9 mouse cellular contexts compared by ENCODE assay signal in the genomic region with DNA sequence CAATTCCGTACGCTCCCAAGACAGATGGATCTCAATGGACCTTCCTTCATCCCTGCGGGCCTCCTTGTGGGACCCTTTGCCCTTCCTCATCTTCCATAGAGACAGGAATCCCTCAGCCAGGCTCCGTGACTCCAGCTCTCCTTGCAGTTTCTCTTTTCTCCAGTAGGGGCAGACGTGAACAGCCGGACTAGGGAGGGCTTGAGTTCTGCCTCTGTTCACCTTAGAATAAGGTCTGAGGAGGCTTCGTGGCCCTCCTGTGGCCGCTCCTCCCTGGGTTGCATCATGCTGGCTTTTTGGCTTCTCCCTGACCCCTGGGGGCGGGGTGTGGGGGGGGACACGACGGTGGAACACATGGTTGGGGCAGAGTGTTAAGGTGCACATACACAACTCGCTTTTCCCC.
DNase-seq lines count a peak whose midpoint lies in the region; ATAC-seq lines count a peak whose summit lies in the region.
"Had no signal": no experiment of that assay in that cellular context is flagged by ENCODE, and none has a peak within 500 bp of the region (broad histone marks: within the 10 kb centered on the region; RNA-seq: fewer than 3 reads in every experiment).

No protein-coding gene starts in this region.

- H3K9me3 ChIP-seq in heart, embryonic 11.5 days (replicated peaks; ENCODE audit: control insufficient read depth, low read length) = no peaks in the 10 kb centered on the region
- no peaks in the 10 kb centered on the region for H3K9me3 ChIP-seq in forebrain, embryonic 16.5 days (ENCODE audit: control insufficient read depth, low read length)
- no peaks in the 10 kb centered on the region for H3K9me3 ChIP-seq in limb, embryonic 10.5 days (replicated peaks)
- H3K9me3 ChIP-seq: lung, embryonic 15.5 days had no signal

- 29% methylated on average over 12 of the region's 12 CpGs for WGBS in heart, embryonic 11.5 days (ENCODE audit: insufficient replicate concordance)
- WGBS in forebrain, embryonic 16.5 days = 27% methylated on average over 12 of the region's 12 CpGs
- WGBS in limb, embryonic 10.5 days = 30% methylated on average over 12 of the region's 12 CpGs

- no peak for ATAC-seq in heart, embryonic 11.5 days (replicated peaks; ENCODE audit: insufficient number of reproducible peaks, low FRiP score, low TSS enrichment)
- ATAC-seq in cerebellum, adult (ENCODE audit: insufficient number of reproducible peaks, low FRiP score, low TSS enrichment) = peak; percentile 91
- ATAC-seq in forebrain, embryonic 16.5 days = peak; percentile 61

- no peak overlapping the region for H3K4me3 ChIP-seq in heart, embryonic 11.5 days (ENCODE audit: low read depth, low read length)
- no peak overlapping the region for H3K4me3 ChIP-seq in forebrain, embryonic 16.5 days (replicated peaks; ENCODE audit: low read length)
- H3K4me3 ChIP-seq in limb, embryonic 10.5 days = no peak overlapping the region
- H3K4me3 ChIP-seq: lung, embryonic 15.5 days had no signal

- H3K36me3 ChIP-seq in heart, embryonic 11.5 days (ENCODE audit: control insufficient read depth, insufficient read depth, low read length) = no peaks in the 10 kb centered on the region
- no peaks in the 10 kb centered on the region for H3K36me3 ChIP-seq in forebrain, embryonic 16.5 days (ENCODE audit: control insufficient read depth, insufficient read depth)
- H3K36me3 ChIP-seq in limb, embryonic 10.5 days = no peaks in the 10 kb centered on the region
- no peaks in the 10 kb centered on the region for H3K36me3 ChIP-seq in splenic B cell, adult 2 months (ENCODE audit: control insufficient read depth, insufficient read depth, low read length, poor library complexity, severe bottlenecking)
- H3K36me3 ChIP-seq: lung, embryonic 15.5 days had no signal

- no peaks in the 10 kb centered on the region for H3K4me1 ChIP-seq in heart, embryonic 11.5 days (ENCODE audit: control insufficient read depth, insufficient read depth, low read length)
- H3K4me1 ChIP-seq in forebrain, embryonic 16.5 days (replicated peaks; ENCODE audit: control insufficient read depth, insufficient read depth, low read length) = peaks cover 2% of the 10 kb centered on the region; the same call in 1 of the 2 replicates
- H3K4me1 ChIP-seq in limb, embryonic 10.5 days = no peaks in the 10 kb centered on the region

- peak; percentile 94 for DNase-seq in heart, adult 11 months
- peak; percentile 56 for DNase-seq in induced T-regulatory cell, adult 2 months (ENCODE audit: low read depth)
- DNase-seq in limb, embryonic 10.5 days (ENCODE audit: low spot score) = peak; percentile 73
- DNase-seq in naive thymus-derived CD4-positive, alpha-beta T cell, adult 2 months (ENCODE audit: low read depth) = peak; percentile 58
- DNase-seq in splenic B cell, adult 2 months (ENCODE audit: low read depth, low spot score) = peak; percentile 63

- no peak overlapping the region for H3K27ac ChIP-seq in heart, embryonic 11.5 days (ENCODE audit: low read depth, low read length)
- H3K27ac ChIP-seq in forebrain, embryonic 16.5 days (ENCODE audit: low read length) = no peak overlapping the region; the same call in 1 of the 2 replicates
- no peak overlapping the region for H3K27ac ChIP-seq in limb, embryonic 10.5 days
- H3K27ac ChIP-seq: lung, embryonic 15.5 days had no signal

- no peaks in the 10 kb centered on the region for H3K27me3 ChIP-seq in heart, embryonic 11.5 days (ENCODE audit: control insufficient read depth, insufficient read depth, low read length)
- H3K27me3 ChIP-seq in forebrain, embryonic 16.5 days (replicated peaks; ENCODE audit: control insufficient read depth, insufficient read depth, low read length) = no peaks in the 10 kb centered on the region
- H3K27me3 ChIP-seq in limb, embryonic 10.5 days (ENCODE audit: low read depth, poor library complexity, severe bottlenecking) = no peaks in the 10 kb centered on the region
- no peaks in the 10 kb centered on the region for H3K27me3 ChIP-seq in splenic B cell, adult 2 months (ENCODE audit: control insufficient read depth, insufficient read depth, low read length, poor library complexity, severe bottlenecking)
- H3K27me3 ChIP-seq: lung, embryonic 15.5 days had no signal

- H3K9ac ChIP-seq in heart, embryonic 11.5 days (ENCODE audit: low read depth, low read length) = no peak overlapping the region
- H3K9ac ChIP-seq in forebrain, embryonic 16.5 days (replicated peaks; ENCODE audit: low read depth, low read length) = no peak overlapping the region
- H3K9ac ChIP-seq: lung, embryonic 15.5 days had no signal

- H3K4me2 ChIP-seq in heart, embryonic 11.5 days = no peak overlapping the region
- no peak overlapping the region for H3K4me2 ChIP-seq in forebrain, embryonic 16.5 days (ENCODE audit: low read length)
- H3K4me2 ChIP-seq: lung, embryonic 15.5 days had no signal
